Mouse (Mus musculus) heart, embryonic 14.5 days (tissue): ENCODE data around the gene Kif1b. TPM values are rescaled to one million over a fixed set of nuclear protein-coding genes. Genes with fewer than 3 reads are reported as not detected.

ENCODE experiments used
- ATAC-seq: fragments of 200-750 bp; cut with Nextera tagmentation; 2 replicates; pipeline ENCODE4 v1.8.0; 2017; ENCODE audit warnings: low read depth, moderate TSS enrichment; ENCODE audit not compliant: insufficient number of reproducible peaks, insufficient read depth, low FRiP score
- H3K27ac ChIP-seq, 2 experiments: fragments of 200-500 bp in 1 of 2; fragments of 300-500 bp in 1 of 2; sonication (generic) in 1 of 2; replicated peaks in 1 of 2; 2 replicates each; pipeline ENCODE4 v1.5.1; 2012 to 2014; ENCODE audit warnings: low read depth in 2 of 2, low read length in 2 of 2, control low read depth in 1 of 2, mild to moderate bottlenecking in 1 of 2, mixed read lengths in 1 of 2; ENCODE audit not compliant: control insufficient read depth in 1 of 2, insufficient read depth in 1 of 2
- H3K27me3 ChIP-seq: fragments of 300-500 bp; sonication (generic); 2 replicates; pipeline ENCODE4 v1.6.1; 2014; ENCODE audit warnings: mild to moderate bottlenecking, low read length, control low read depth; ENCODE audit not compliant: control insufficient read depth, insufficient read depth
- H3K36me3 ChIP-seq: fragments of 300-500 bp; sonication (generic); 2 replicates; pipeline ENCODE4 v1.6.1; 2014; ENCODE audit warnings: mild to moderate bottlenecking, control low read depth, low read length, mixed read lengths; ENCODE audit not compliant: control insufficient read depth, insufficient read depth
- H3K4me1 ChIP-seq, 2 experiments: fragments of 200-500 bp in 1 of 2; fragments of 300-500 bp in 1 of 2; sonication (generic) in 1 of 2; 2 replicates each; pipeline ENCODE4 v1.6.1; 2012 to 2014; ENCODE audit warnings: low read length in 2 of 2, control low read depth in 1 of 2, mixed read lengths in 1 of 2; ENCODE audit not compliant: control insufficient read depth in 2 of 2, insufficient read depth in 2 of 2
- H3K4me2 ChIP-seq: fragments of 300-500 bp; sonication (generic); 2 replicates; pipeline ENCODE4 v1.6.1; 2014; ENCODE audit warnings: mild to moderate bottlenecking, low read length
- H3K4me3 ChIP-seq, 2 experiments: fragments of 200-500 bp in 1 of 2; fragments of 300-500 bp in 1 of 2; sonication (generic) in 1 of 2; 2 replicates each; pipeline ENCODE4 v1.5.1; 2012 to 2014; ENCODE audit warnings: low read length in 2 of 2, mild to moderate bottlenecking in 2 of 2, control low read depth in 1 of 2, low read depth in 1 of 2, moderate library complexity in 1 of 2; ENCODE audit not compliant: control insufficient read depth in 1 of 2, insufficient read depth in 1 of 2
- H3K9ac ChIP-seq: fragments of 300-500 bp; sonication (generic); 2 replicates; pipeline ENCODE4 v1.6.1; 2014; ENCODE audit warnings: mild to moderate bottlenecking, low read length
- H3K9me3 ChIP-seq: fragments of 300-500 bp; sonication (generic); 2 replicates; pipeline ENCODE4 v1.6.1; 2016; ENCODE audit warnings: low read length, control low read depth; ENCODE audit not compliant: control insufficient read depth
- WGBS: fragments of 180-500 bp; shearing (Covaris S2); extraction: QIAGEN DNeasy Blood & Tissue Kit; methylation state at CpG from one replicate; pipeline ENCODE4 v1.1.7; 2014; 5-methylcytosine and 5-hydroxymethylcytosine counted together
- polyA plus RNA-seq: library from polyadenylated mRNA; unstranded; fragments of >200 nt; fragmentation: Nextera tagmentation; extraction: Ambion mirVana; gene quantifications from 2 replicates; pipeline ENCODE4 v1.2.1, GENCODE M21; 2014

Kif1b gene
- polyA plus RNA-seq, 1 experiment from 2014 or later = 51.9 TPM

GRCm38 (mm10) chr4:149179160-149179559 lies 128.3 kb downstream of the Kif1b start:
- no peak for ATAC-seq
- no peaks in the 10 kb centered on the region; a peak in 1 of 4 replicates for H3K4me1 ChIP-seq
- H3K27me3 ChIP-seq = no peaks in the 10 kb centered on the region
- peaks cover 69% of the 10 kb centered on the region for H3K36me3 ChIP-seq
- H3K4me2 ChIP-seq = no peak overlapping the region
- H3K27ac ChIP-seq = no peak overlapping the region
- no peak overlapping the region for H3K9ac ChIP-seq
- 80% methylated on average over 7 of the region's 7 CpGs for WGBS
- H3K4me3 ChIP-seq = no peak overlapping the region
- no peaks in the 10 kb centered on the region for H3K9me3 ChIP-seq

- Histone ChIP-seq H3K9ac (no peak overlapping the region), H3K27me3 (no peaks in the 10 kb centered on the region), H3K36me3 (peaks cover 60% of the 10 kb centered on the region), H3K27ac (no peak overlapping the region), H3K4me3 (no peak overlapping the region), H3K4me2 (no peak overlapping the region), H3K4me1 (no peaks in the 10 kb centered on the region; a peak in 1 of 4 replicates), H3K9me3 (no peaks in the 10 kb centered on the region)
- ATAC-seq = no peak
- WGBS = 93% methylated on average over 7 of the region's 7 CpGs
Measured at GRCm38 (mm10) chr4:149178328-149178727, 129.2 kb downstream of the Kif1b start.

GRCm38 (mm10) chr4:149177046-149177445 lies 130.4 kb downstream of the Kif1b start:
- Histone ChIP-seq H3K4me2 (no peak overlapping the region), H3K36me3 (peaks cover 49% of the 10 kb centered on the region), H3K9ac (no peak overlapping the region), H3K27ac (no peak overlapping the region), H3K9me3 (no peaks in the 10 kb centered on the region), H3K27me3 (no peaks in the 10 kb centered on the region), H3K4me1 (peaks cover 0 to 10% of the 10 kb centered on the region in 2 experiments; a peak in 2 of 4 replicates), H3K4me3 (no peak overlapping the region)
- 71% methylated on average over 5 of the region's 5 CpGs for WGBS
- ATAC-seq = no peak

- 64% methylated on average over 6 of the region's 6 CpGs for WGBS
- Histone ChIP-seq H3K4me3 (no peak overlapping the region), H3K9ac (no peak overlapping the region), H3K9me3 (no peaks in the 10 kb centered on the region), H3K27ac (no peak overlapping the region), H3K4me2 (no peak overlapping the region), H3K27me3 (no peaks in the 10 kb centered on the region), H3K4me1 (peaks cover 0 to 10% of the 10 kb centered on the region in 2 experiments; a peak in 2 of 4 replicates), H3K36me3 (peaks cover 45% of the 10 kb centered on the region)
- ATAC-seq = no peak
Measured at GRCm38 (mm10) chr4:149176645-149177044, 130.8 kb downstream of the Kif1b start.

GRCm38 (mm10) chr4:149173661-149174060 lies 133.8 kb downstream of the Kif1b start:
- no peak for ATAC-seq
- 71% methylated on average over 6 of the region's 6 CpGs for WGBS
- H3K4me2 ChIP-seq = no peak overlapping the region
- no peak overlapping the region for H3K27ac ChIP-seq
- H3K4me1 ChIP-seq = peaks cover 0 to 10% of the 10 kb centered on the region in 2 experiments; a peak in 1 of 4 replicates
- H3K9ac ChIP-seq = no peak overlapping the region
- peaks cover 16% of the 10 kb centered on the region for H3K36me3 ChIP-seq
- H3K9me3 ChIP-seq = no peaks in the 10 kb centered on the region
- H3K27me3 ChIP-seq = no peaks in the 10 kb centered on the region
- no peak overlapping the region for H3K4me3 ChIP-seq

- ATAC-seq = no peak
- H3K4me2 ChIP-seq = no peak overlapping the region
- no peak overlapping the region for H3K4me3 ChIP-seq
- no peak overlapping the region for H3K9ac ChIP-seq
- H3K4me1 ChIP-seq = peaks cover 0 to 10% of the 10 kb centered on the region in 2 experiments; a peak in 1 of 4 replicates
- H3K36me3 ChIP-seq = peaks cover 10% of the 10 kb centered on the region
- H3K27ac ChIP-seq = peak overlapping the region in 1 of 2 experiments; percentile 56; a peak in 1 of 4 replicates
- WGBS = 54% methylated on average over 2 of the region's 2 CpGs
- H3K27me3 ChIP-seq = no peaks in the 10 kb centered on the region
- no peaks in the 10 kb centered on the region for H3K9me3 ChIP-seq
Measured at GRCm38 (mm10) chr4:149172666-149173065, 134.8 kb downstream of the Kif1b start.

- H3K36me3 ChIP-seq = peaks cover 10% of the 10 kb centered on the region
- H3K4me2 ChIP-seq = no peak overlapping the region
- H3K27me3 ChIP-seq = no peaks in the 10 kb centered on the region
- no peak overlapping the region for H3K4me3 ChIP-seq
- H3K9me3 ChIP-seq = no peaks in the 10 kb centered on the region
- no peak for ATAC-seq
- WGBS = 93% methylated on average over 5 of the region's 5 CpGs
- no peak overlapping the region for H3K9ac ChIP-seq
- H3K4me1 ChIP-seq = peaks cover 0 to 10% of the 10 kb centered on the region in 2 experiments; a peak in 1 of 4 replicates
- 0 out of 4 replicates have a peak overlapping the region, but pooled peaks of 1 of the 2 experiments have one; percentile 56 for H3K27ac ChIP-seq
Measured at GRCm38 (mm10) chr4:149172083-149172482, 135.4 kb downstream of the Kif1b start.

GRCm38 (mm10) chr4:149171581-149171981 lies 135.9 kb downstream of the Kif1b start:
- no peak for ATAC-seq
- no peaks in the 10 kb centered on the region for H3K9me3 ChIP-seq
- no peak overlapping the region for H3K9ac ChIP-seq
- no peak overlapping the region for H3K4me2 ChIP-seq
- H3K4me3 ChIP-seq = no peak overlapping the region
- peaks cover 0 to 10% of the 10 kb centered on the region in 2 experiments; a peak in 1 of 4 replicates for H3K4me1 ChIP-seq
- peaks cover 10% of the 10 kb centered on the region for H3K36me3 ChIP-seq
- no peaks in the 10 kb centered on the region for H3K27me3 ChIP-seq
- WGBS = 72% methylated on average over 5 of the region's 5 CpGs
- no peak overlapping the region for H3K27ac ChIP-seq
